Mouse (Mus musculus) ES-E14 (cell line): ENCODE measurements around the gene Matn1.

Experiments
- MAFK ChIP-seq: IDR thresholded peaks from 2 replicates; pipeline ENCODE4 v1.6.1; 2014; ENCODE audit warnings: mild to moderate bottlenecking, low read depth, low read length, inconsistent platforms; ENCODE audit not compliant: insufficient read depth
- ZNF384 ChIP-seq: IDR thresholded peaks from 2 replicates; pipeline ENCODE4 v1.6.1; 2012; ENCODE audit warnings: low read depth, low read length, inconsistent platforms

DNA sequence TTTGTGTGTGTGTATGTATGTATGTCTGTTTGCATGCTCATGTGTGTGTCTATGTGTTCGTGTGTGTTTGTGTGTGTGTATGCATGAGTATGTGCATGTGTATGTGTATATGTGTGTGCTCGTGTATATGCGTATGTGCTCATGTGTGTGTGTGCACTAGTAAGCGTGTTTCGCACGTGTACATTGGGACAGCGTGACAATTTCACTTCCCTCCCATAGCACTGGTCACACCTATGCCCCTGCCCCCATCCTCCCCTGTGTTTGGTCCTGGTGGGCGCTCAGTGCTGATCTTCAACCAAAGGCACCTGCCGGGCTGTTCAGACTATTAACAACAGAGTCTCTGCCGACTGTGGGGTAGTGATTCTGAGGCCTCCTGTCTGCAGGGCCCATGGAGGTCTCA, 36.1 kb upstream of the Matn1 start:
- no peak for TF ChIP-seq MAFK
- TF ChIP-seq ZNF384: no peak
